Mouse (Mus musculus): ENCODE data around the gene Col27a1. TPM values are rescaled to one million over a fixed set of nuclear protein-coding genes. Genes with fewer than 3 reads are reported as not detected.

Col27a1 gene
- polyA plus RNA-seq, 1 experiment from 2014 or later, result 4.3 TPM

DNA sequence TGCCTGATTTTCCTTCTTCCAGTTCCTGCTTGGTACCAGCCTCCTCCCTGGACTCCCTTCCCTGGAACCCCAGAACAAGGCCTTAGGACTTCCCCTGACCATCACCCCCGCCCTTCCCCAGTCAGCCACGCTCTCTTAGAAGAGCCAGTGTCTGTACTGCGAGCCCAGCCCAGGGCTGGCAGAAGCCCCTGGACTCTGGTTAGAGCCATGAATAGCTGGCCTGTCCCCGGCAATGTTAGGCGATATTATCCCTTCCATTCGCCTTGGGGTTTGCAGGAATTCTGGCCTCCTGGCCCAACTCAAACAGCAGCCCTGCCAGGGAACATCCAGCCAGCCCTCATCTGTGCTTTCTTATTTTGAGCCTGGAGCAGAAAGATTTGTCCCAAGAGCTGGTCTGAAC lies 39.9 kb downstream of the Col27a1 start:
- H3K27ac ChIP-seq, result no peak overlapping the region
- 77% methylated on average over 6 of the region's 6 CpGs for whole genome bisulfite sequencing

DNA sequence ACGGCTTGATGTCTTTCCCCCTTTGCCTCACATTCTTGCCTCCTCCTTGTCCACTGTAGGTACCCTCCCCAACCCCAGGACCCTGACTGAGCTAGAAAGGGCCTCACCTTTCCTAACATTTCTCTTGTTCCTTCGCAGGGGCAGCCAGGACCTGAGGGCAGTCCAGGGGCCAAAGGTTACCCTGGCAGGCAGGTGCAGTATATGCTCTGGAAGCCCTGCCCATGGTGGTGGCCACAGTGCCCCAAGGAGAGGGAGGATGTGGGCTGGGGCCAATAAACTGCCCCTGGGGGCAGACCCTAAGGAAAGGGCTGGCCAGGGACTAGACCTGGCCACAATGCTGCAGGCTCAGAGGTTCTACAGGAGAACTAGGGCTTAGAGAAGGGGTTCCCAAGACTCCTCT lies 40.3 kb downstream of the Col27a1 start:
- H3K27me3 ChIP-seq (ENCODE audit: insufficient read depth, poor library complexity, severe bottlenecking), result no peaks in the 10 kb centered on the region
- peaks cover 7% of the 10 kb centered on the region for H3K36me3 ChIP-seq
- H3K4me1 ChIP-seq, result no peaks in the 10 kb centered on the region
- no peaks in the 10 kb centered on the region for H3K9me3 ChIP-seq
- no peak overlapping the region for H3K27ac ChIP-seq
- no peak for DNase-seq (ENCODE audit: low spot score)
- no peak overlapping the region for H3K4me3 ChIP-seq
- WGBS, result 75% methylated on average over 2 of the region's 2 CpGs

More for the DNA sequence above, 39.9 kb downstream of the Col27a1 start:
- no peaks in the 10 kb centered on the region for H3K27me3 ChIP-seq (ENCODE audit: insufficient read depth, poor library complexity, severe bottlenecking)
- 0 out of 2 replicates have a peak, but pooled peaks cover 2% of the 10 kb centered on the region for H3K4me1 ChIP-seq
- DNase-seq (ENCODE audit: low spot score), result no peak
- no peak overlapping the region for H3K4me3 ChIP-seq
- H3K9me3 ChIP-seq, result no peaks in the 10 kb centered on the region
- H3K36me3 ChIP-seq, result peaks cover 7% of the 10 kb centered on the region

DNA sequence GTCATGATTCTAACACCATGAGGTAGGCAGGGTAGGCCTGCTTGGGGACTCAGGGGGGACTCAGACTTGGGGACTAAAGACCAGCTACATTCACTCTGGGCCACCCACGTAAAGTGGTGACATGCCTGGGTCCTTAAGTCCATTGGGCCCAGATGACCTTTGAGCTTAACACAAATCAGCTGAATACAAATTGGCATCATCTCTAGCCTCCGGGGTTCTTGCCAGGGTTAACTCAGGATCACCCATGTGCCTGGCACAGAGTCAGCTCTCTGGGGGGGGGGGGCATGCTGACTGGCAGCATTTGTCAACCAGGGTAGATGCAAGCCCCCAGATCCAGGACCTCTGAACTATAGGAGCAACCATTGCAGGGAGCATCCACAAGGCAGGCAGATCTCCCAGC lies 42.6 kb downstream of the Col27a1 start:
- Histone ChIP-seq H3K4me3 (no peak overlapping the region), H3K27me3 (ENCODE audit: insufficient read depth, poor library complexity, severe bottlenecking) (no peaks in the 10 kb centered on the region), H3K36me3 (peaks cover 7% of the 10 kb centered on the region), H3K4me1 (peaks cover 17% of the 10 kb centered on the region), H3K9me3 (no peaks in the 10 kb centered on the region), H3K27ac (no peak overlapping the region)
- WGBS, result 85% methylated on average over 2 of the region's 2 CpGs
- DNase-seq (ENCODE audit: low spot score), result no peak

DNA sequence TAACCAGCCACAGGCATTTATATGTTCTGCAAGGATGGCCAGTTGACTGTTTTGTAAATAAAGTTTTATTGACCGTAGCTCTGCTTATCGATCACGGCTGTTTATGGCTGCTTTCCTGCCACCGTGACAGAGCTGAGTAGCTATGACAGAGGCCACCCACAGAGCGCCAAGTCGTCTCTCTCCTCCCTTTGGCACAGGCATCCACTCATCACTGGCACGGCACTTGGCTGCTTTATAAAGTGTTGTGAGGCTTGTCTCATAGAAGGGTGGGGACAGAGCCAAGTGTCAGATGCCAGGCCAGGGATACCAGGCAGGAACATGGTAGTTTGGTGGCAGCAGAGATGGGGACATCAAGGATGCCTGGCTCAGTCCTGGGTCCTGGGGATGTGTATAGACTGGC lies 43.5 kb downstream of the Col27a1 start:
- no peak for DNase-seq (ENCODE audit: low spot score)

DNA sequence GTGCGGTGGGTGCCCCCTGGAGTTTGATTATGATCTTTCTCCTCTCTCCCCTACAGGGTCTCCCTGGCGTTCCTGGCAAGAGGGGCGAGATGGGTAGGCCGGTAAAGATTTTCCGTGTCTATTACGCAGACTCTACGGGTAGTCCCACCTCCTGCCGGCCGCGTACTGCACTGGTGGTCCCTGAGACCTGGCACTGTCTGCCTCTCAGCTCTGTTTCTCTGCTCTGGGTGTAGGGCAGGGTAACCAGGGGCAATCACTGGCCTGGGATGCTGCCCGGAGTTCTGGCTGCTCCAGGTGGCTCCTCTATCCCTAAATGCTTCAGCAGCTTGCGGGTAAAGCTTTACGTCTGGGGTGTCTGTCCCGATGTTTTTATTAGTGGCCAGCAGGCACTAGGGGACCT lies 44.3 kb downstream of the Col27a1 start:
- no peaks in the 10 kb centered on the region for H3K27me3 ChIP-seq (ENCODE audit: insufficient read depth, poor library complexity, severe bottlenecking)
- DNase-seq (ENCODE audit: low spot score), result no peak
- peaks cover 7% of the 10 kb centered on the region for H3K36me3 ChIP-seq
- peaks cover 31% of the 10 kb centered on the region for H3K4me1 ChIP-seq
- no peak overlapping the region for H3K4me3 ChIP-seq
- 88% methylated on average over 14 of the region's 14 CpGs for WGBS
- H3K27ac ChIP-seq, result no peak overlapping the region
- H3K9me3 ChIP-seq, result no peaks in the 10 kb centered on the region

More for the DNA sequence above, 43.5 kb downstream of the Col27a1 start:
- peaks cover 7% of the 10 kb centered on the region for H3K36me3 ChIP-seq
- no peak overlapping the region for H3K27ac ChIP-seq
- no peak overlapping the region for H3K4me3 ChIP-seq
- 86% methylated on average over 7 of the region's 7 CpGs for WGBS
- H3K4me1 ChIP-seq, result peaks cover 23% of the 10 kb centered on the region
- no peaks in the 10 kb centered on the region for H3K9me3 ChIP-seq
- no peaks in the 10 kb centered on the region for H3K27me3 ChIP-seq (ENCODE audit: insufficient read depth, poor library complexity, severe bottlenecking)

DNA sequence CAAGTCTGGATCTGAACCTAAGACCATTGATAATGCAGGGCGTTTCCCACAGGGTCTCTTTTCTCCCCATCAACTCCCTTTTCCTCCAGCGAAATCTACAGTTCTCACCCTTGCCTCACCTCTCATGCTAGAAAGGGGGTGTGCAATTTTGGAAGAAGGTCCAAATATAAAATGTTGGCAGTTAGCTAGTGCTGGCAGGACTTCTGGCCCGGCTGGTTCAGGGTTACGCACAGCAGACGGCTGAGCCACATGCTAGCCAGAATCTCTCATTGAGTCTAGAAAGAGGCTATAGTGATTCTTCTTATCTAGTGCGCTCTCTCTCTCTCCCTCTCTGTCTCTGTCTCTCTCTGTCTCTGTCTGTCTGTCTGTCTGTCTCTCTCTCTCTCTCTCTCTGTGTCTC lies 45.3 kb downstream of the Col27a1 start:
- H3K36me3 ChIP-seq, result peaks cover 5% of the 10 kb centered on the region
- DNase-seq (ENCODE audit: low spot score), result no peak
- peaks cover 38% of the 10 kb centered on the region for H3K4me1 ChIP-seq
- no peak overlapping the region for H3K4me3 ChIP-seq
- WGBS, result 87% methylated on average over 6 of the region's 6 CpGs
- H3K27ac ChIP-seq, result no peak overlapping the region
- no peaks in the 10 kb centered on the region for H3K27me3 ChIP-seq (ENCODE audit: insufficient read depth, poor library complexity, severe bottlenecking)
- no peaks in the 10 kb centered on the region for H3K9me3 ChIP-seq

DNA sequence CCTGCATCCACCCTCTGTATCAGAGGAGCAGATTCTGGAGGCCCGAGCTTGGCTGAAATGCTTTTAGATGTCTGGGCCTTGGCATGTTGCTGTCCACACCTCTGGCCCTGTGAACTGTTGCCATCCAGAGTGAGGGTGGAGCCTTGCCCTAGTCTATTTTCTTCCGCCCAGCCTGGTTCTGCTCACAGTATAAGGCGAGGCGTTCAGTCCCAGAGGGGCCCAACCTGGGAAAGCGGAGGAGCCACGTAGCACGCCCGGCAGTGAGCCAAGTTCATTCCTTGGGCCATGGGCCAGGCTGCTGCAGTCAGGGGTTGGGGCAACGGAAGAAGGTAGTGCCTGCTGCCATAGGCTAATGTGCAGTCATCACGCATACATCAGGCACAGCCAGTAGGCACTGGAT lies 46.7 kb downstream of the Col27a1 start:
- Histone ChIP-seq H3K27me3 (ENCODE audit: insufficient read depth, poor library complexity, severe bottlenecking) (no peaks in the 10 kb centered on the region), H3K4me1 (peaks cover 38% of the 10 kb centered on the region), H3K36me3 (no peaks in the 10 kb centered on the region; the same call in 1 of the 2 replicates), H3K4me3 (no peak overlapping the region), H3K9me3 (no peaks in the 10 kb centered on the region), H3K27ac (no peak overlapping the region)
- no peak for DNase-seq (ENCODE audit: low spot score)
- WGBS, result 55% methylated on average over 10 of the region's 10 CpGs

DNA sequence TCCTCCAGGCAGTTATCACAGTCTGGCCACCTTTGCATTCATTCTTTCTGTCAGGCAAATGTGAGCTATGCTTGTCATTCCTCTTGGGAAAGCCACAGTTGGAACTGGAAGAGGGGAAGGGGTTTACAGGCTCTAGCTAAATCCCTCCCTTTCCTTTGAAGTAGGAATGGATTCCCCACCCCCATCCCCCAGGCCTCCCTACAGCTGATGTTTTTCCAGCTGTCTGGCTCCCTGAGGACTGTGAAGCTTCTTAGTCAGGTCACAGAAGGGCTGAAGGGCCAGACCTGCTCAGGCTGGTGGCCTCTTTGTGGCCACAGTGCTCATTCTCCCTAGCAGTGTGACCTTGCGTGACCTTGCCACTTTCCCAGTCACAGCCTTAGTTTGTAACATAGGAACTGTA lies 49.1 kb downstream of the Col27a1 start:
- WGBS, result 42% methylated on average over 1 of the region's 1 CpGs
- Histone ChIP-seq H3K4me3 (no peak overlapping the region), H3K27ac (peak overlapping the region; percentile 64), H3K4me1 (peaks cover 38% of the 10 kb centered on the region), H3K27me3 (ENCODE audit: insufficient read depth, poor library complexity, severe bottlenecking) (no peaks in the 10 kb centered on the region), H3K9me3 (no peaks in the 10 kb centered on the region), H3K36me3 (no peaks in the 10 kb centered on the region)
- no peak for DNase-seq (ENCODE audit: low spot score)

DNA sequence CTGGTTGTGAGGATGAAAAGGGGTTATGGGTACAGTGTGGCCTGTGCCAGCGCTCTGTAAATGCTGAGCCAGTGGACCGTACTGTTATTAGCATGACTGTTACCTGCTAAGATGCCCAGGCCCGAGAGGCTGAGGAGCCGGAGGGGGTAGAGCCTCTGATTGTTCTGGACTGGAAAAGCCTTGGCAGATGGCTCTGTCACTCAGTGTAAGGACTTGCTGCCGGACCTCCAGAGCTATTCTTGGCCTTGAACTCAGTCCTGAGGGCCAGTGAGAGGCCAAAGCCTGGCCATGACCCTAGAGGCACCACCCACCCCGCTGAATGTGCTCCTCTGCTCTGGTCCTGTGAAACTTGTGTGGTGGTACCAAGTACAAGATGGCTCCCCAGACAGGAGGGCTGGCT lies 52.5 kb downstream of the Col27a1 start:
- no peak for DNase-seq (ENCODE audit: low spot score)
- no peaks in the 10 kb centered on the region for H3K27me3 ChIP-seq (ENCODE audit: insufficient read depth, poor library complexity, severe bottlenecking)
- H3K4me3 ChIP-seq, result no peak overlapping the region
- no peaks in the 10 kb centered on the region for H3K9me3 ChIP-seq
- H3K27ac ChIP-seq, result no peak overlapping the region
- H3K36me3 ChIP-seq, result no peaks in the 10 kb centered on the region
- WGBS, result 81% methylated on average over 6 of the region's 6 CpGs
- H3K4me1 ChIP-seq, result peaks cover 22% of the 10 kb centered on the region

DNA sequence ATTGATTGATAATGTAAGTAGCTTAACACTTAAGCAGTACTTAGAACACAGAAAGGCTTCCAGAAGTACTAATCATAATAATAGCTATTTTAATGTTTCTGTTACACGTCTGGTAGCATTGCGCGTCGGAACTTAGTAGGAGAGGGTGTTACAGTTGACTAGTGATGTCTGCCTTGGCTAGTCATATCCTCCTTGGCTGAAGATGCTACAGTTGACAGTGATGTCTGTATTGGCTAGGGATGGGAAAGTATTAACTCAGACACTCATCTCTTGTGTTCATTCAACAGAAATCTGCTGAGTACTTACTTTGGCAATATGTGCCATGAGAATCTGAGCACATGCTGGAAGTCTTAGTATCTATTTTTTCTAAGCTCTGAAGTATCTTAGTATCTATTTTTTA lies 53.3 kb downstream of the Col27a1 start:
- no peak for DNase-seq (ENCODE audit: low spot score)
- H3K4me1 ChIP-seq, result peaks cover 17% of the 10 kb centered on the region
- H3K9me3 ChIP-seq, result no peaks in the 10 kb centered on the region
- 95% methylated on average over 4 of the region's 4 CpGs for WGBS
- H3K36me3 ChIP-seq, result no peaks in the 10 kb centered on the region
- H3K27me3 ChIP-seq (ENCODE audit: insufficient read depth, poor library complexity, severe bottlenecking), result no peaks in the 10 kb centered on the region
- H3K27ac ChIP-seq, result no peak overlapping the region
- no peak overlapping the region for H3K4me3 ChIP-seq

DNA sequence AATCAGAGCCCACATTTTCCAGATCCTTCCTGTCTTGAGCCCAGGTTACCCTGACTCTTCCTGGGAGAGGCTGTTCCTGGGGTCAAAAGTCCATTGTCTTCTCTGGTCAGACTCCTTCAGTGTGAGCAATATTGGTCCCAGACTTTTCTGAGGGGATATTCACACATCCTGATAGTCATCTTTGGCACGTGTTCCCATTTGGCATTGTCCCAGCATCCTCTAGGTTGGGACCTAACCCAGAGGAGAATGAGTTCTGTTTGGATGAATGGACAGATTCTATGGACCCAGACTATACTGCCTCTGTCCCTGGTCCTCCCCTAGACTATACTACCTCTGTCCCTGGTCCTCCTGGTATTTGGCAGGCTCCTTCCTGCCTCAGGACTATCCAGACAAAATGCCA lies 53.8 kb downstream of the Col27a1 start:
- no peaks in the 10 kb centered on the region for H3K27me3 ChIP-seq (ENCODE audit: insufficient read depth, poor library complexity, severe bottlenecking)
- H3K4me1 ChIP-seq, result peaks cover 12% of the 10 kb centered on the region
- no peaks in the 10 kb centered on the region for H3K9me3 ChIP-seq
- H3K36me3 ChIP-seq, result no peaks in the 10 kb centered on the region
- WGBS, result 82% methylated on average over 1 of the region's 1 CpGs
- DNase-seq (ENCODE audit: low spot score), result no peak
- H3K4me3 ChIP-seq, result no peak overlapping the region
- H3K27ac ChIP-seq, result no peak overlapping the region

DNA sequence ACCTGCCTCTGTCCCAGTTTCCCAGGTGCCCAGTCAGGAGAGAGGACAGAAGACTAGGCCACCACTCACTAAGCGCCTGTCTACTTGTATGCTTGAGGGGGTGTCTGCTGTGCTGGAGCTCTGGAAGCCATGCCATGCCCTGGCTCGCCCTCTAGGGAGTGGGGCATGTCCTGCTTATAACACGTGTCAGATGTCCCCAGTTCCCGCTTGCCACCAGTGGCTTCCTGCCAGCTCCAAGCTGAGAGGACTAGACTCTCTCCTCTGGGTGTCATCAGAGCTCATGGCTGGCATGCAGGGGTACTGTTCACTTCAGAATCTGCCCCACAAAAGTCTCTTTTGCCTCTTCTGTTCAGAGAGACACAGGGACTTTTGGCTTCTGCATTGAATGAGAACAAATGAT lies 55.0 kb downstream of the Col27a1 start:
- 0 out of 2 replicates have a peak, but pooled peaks cover 2% of the 10 kb centered on the region for H3K36me3 ChIP-seq
- H3K27me3 ChIP-seq (ENCODE audit: insufficient read depth, poor library complexity, severe bottlenecking), result no peaks in the 10 kb centered on the region
- no peak overlapping the region for H3K4me3 ChIP-seq
- no peaks in the 10 kb centered on the region for H3K9me3 ChIP-seq
- WGBS, result 69% methylated on average over 4 of the region's 4 CpGs
- DNase-seq (ENCODE audit: low spot score), result no peak
- 0 out of 2 replicates have a peak, but pooled peaks cover under 1% of the 10 kb centered on the region for H3K4me1 ChIP-seq
- no peak overlapping the region for H3K27ac ChIP-seq

DNA sequence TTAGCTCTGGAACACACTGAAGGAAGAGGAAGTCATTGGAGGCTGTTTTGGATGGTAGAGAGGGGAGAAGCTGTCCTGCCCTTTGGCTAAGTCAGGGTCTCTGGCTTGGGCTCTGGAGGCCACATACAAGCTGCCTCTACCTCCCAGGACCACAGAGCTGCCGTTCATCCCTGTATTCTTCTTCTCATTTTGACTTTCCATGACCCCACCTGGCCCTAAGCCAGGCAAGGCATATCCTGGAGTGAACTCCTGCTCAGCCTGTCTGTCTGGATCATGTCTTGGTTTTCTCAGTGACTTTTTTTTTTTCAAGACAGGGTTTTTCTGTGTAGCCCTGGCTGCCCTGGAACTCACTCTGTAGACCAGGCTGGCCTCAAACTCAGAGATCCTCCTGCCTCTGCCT lies 60.7 kb downstream of the Col27a1 start:
- Histone ChIP-seq H3K27me3 (ENCODE audit: insufficient read depth, poor library complexity, severe bottlenecking) (peaks cover 10% of the 10 kb centered on the region; the same call in 1 of the 2 replicates), H3K4me1 (no peaks in the 10 kb centered on the region), H3K9me3 (no peaks in the 10 kb centered on the region), H3K4me3 (no peak overlapping the region), H3K27ac (no peak overlapping the region), H3K36me3 (0 out of 2 replicates have a peak, but pooled peaks cover 2% of the 10 kb centered on the region)
- WGBS, result 68% methylated on average over 1 of the region's 1 CpGs
- no peak for DNase-seq (ENCODE audit: low spot score)

DNA sequence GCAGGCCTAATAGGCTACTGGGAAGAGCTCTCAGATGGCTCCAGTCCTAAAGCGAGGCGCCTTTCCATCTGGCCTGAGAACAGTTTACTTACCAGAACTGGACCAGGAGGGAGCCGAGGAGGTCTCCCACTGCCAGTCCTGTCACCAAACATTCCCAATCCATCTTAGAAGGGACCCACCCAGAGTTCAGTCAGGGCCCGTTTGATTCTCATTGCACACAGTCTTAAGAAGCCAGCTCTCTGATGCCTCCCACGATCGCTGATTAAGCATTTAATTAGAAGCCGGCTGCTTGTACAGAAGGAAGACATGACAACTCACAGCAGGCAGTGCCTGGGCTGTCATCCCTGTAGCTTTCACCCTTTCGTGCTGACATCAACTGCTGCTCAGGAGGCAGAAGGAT lies 61.4 kb downstream of the Col27a1 start:
- Histone ChIP-seq H3K36me3 (0 out of 2 replicates have a peak, but pooled peaks cover 2% of the 10 kb centered on the region), H3K4me1 (no peaks in the 10 kb centered on the region), H3K27ac (no peak overlapping the region), H3K27me3 (ENCODE audit: insufficient read depth, poor library complexity, severe bottlenecking) (peaks cover 10% of the 10 kb centered on the region; the same call in 1 of the 2 replicates), H3K9me3 (no peaks in the 10 kb centered on the region), H3K4me3 (no peak overlapping the region)
- no peak for DNase-seq (ENCODE audit: low spot score)
- WGBS, result 54% methylated on average over 8 of the region's 8 CpGs
